Mouse (Mus musculus): ENCODE measurements around the gene Btg1. TPM values are rescaled to one million over a fixed set of nuclear protein-coding genes. Genes with fewer than 3 reads are reported as not detected.

The Btg1 gene
- 10 to 100 TPM; 34.8 to 41.6 TPM for total RNA-seq (2021)

- peak; percentile 99 to 100 for DNase-seq (ENCODE audit: low spot score in 2 of 2)
- intact Hi-C loops (cut with DNase I) = loop anchor here (2.0 to 10.0 kb wide), 4 partner anchors 111 to 696 kb away; no protein-coding TSS in a partner anchor
Measured at GRCm38 (mm10) chr10:96616709-96617116, at the start of gene Btg1. Gene Btg1 (plus strand): TSS chr10:96617006.

GRCm38 (mm10) chr10:96569469-96569868 is 47.3 kb upstream of the Btg1 start:
- intact Hi-C loops (cut with DNase I) = no loop called here
- DNase-seq (ENCODE audit: low spot score in 2 of 2) = no peak

- no peak for DNase-seq (ENCODE audit: low spot score in 2 of 2)
- intact Hi-C loops (cut with DNase I) = no loop called here
Measured at GRCm38 (mm10) chr10:96571176-96571575, 45.6 kb upstream of the Btg1 start.

DNA sequence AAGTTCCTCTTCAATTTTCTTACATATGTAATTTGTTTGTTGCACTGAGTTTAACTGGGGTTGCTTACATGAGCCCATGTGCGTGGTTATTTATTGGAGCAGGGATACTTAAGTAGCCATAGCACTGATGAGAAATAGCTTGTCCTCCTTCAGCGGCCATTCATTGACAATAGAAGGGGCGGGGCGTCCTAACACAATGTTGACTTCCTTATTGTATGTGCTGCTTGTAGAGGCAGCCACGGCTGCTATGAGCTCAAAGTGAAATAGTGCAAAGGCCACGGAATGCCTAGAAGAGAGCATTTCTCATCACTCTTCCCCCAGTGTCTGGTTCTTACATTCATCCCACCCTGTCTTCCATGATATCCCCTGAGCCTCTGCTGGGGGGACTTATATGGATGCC is 42.0 kb upstream of the Btg1 start:
- intact Hi-C loops (cut with DNase I) = no loop called here

GRCm38 (mm10) chr10:96575338-96575737 is 41.5 kb upstream of the Btg1 start:
- no peak for DNase-seq (ENCODE audit: low spot score in 2 of 2)
- intact Hi-C loops (cut with DNase I) = no loop called here

More for the DNA sequence above, 42.0 kb upstream of the Btg1 start:
- DNase-seq (ENCODE audit: low spot score in 2 of 2) = no peak

DNA sequence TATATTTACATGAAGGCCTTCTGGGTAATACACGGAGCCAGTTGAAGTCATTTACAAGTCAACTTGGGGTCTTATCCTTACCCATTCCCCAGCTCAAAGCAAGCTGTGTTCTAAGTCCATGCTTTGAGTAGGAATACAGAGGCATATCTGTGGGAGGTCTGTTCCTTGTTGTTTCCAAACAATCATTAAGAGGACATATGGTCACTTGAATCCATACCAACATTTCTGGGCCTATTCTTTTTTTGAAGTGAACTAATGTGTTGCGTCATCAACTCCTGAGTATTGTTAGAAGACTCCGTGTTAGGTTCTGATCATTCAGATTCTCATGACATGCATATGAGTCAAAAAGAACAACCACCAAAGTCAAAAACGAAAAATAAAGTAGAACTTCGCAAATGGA is 37.9 kb upstream of the Btg1 start:
- no peak for DNase-seq (ENCODE audit: low spot score in 2 of 2)
- intact Hi-C loops (cut with DNase I) = no loop called here

GRCm38 (mm10) chr10:96579436-96579835 is 37.4 kb upstream of the Btg1 start:
- intact Hi-C loops (cut with DNase I) = no loop called here
- no peak for DNase-seq (ENCODE audit: low spot score in 2 of 2)

DNA sequence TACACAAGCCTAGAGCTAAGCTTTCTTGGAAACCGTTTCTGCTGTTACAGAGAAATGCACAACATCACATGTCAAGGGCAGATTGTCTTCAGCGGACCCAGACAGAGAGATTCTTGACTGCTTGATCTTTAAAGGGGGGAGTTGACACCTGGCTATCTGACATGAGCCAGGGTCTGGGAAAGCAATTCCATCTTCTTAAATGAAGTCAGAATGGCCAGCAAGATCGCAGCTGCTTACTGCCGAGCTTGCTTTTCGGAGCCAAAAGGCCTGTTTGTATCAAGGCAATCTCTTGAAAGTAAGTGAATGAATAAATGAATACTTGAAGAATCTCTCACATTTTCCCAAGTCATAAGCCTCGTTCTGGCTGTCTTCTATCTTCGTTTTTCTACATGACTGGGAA is 36.6 kb upstream of the Btg1 start:
- intact Hi-C loops (cut with DNase I) = no loop called here

DNA sequence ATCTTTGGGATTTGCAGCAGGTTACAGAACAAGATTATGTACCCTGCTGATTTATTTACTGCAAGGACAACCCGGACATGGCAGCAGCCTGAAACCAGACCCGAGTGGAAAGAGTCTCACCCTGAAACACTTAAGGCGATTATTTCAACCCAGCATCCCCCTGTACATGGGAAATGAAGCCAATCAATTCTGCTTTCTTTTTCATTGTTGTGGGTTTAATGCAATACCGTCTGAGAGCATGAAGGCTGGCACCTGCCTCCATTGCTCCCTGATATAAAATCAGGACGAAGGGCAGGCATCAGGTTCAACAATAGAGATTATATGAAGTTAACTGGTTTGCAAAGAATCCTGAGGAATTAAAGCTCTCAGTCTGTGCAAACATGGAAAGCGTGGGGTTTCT is 35.6 kb upstream of the Btg1 start:
- intact Hi-C loops (cut with DNase I) = no loop called here
- DNase-seq (ENCODE audit: low spot score in 2 of 2) = no peak

More for the DNA sequence above, 36.6 kb upstream of the Btg1 start:
- DNase-seq (ENCODE audit: low spot score in 2 of 2) = no peak

DNA sequence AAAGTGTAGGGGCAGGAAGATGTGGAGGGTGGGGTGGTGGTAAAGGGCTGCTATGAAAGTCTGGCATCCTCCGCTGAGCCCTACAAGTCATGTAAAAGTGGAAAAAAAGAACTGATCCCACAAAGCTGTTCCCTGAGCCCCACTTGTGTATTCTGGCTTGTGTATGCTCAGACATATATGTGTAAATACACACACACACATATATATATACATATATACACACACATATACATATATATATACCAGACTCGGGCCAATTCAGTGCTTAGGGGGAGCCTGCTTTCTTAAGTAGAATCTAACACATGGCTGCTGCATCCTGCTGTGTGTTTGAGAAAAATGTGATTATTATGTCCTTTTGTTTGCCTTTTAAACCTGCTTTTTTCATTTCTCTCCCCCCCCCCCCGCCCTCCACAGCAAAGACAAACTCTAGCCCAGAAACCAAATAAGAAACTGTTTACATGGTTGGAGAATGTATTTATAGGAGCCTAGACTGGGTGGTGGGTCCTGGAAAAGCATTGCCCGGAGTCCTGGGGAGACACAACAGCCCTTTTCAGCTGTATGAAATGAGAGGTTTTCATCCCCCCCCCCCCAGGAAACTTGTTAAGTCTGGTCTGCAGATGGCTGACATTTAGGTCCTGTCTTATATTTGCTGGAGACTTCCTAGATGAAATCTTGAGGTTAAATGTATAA is 30.5 kb upstream of the Btg1 start:
- DNase-seq (ENCODE audit: low spot score in 2 of 2) = no peak
- intact Hi-C loops (cut with DNase I) = no loop called here

GRCm38 (mm10) chr10:96586881-96587217 is 30.0 kb upstream of the Btg1 start:
- intact Hi-C loops (cut with DNase I) = no loop called here

DNA sequence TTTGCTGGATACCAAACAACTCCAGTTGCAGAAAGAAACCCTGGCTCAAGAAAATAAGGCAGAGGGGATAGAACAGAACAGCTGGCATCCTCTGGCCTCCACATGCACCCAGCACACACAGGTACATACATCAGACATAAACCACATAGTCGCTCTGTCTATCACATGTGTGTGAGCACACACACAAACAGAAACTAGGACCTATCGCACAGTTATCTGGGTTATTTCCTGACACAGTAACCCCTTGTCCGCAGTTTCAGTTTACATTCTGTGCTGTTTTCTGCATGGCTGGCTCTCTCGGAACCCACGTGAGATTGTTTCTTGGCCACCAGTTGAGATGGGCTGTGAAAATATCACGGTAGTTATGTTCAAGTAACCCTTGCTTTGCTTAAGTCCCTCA is 28.6 kb upstream of the Btg1 start:
- DNase-seq (ENCODE audit: low spot score in 2 of 2) = no peak
- intact Hi-C loops (cut with DNase I) = no loop called here

More at GRCm38 (mm10) chr10:96586881-96587217, 30.0 kb upstream of the Btg1 start:
- DNase-seq (ENCODE audit: low spot score in 2 of 2) = no peak

DNA sequence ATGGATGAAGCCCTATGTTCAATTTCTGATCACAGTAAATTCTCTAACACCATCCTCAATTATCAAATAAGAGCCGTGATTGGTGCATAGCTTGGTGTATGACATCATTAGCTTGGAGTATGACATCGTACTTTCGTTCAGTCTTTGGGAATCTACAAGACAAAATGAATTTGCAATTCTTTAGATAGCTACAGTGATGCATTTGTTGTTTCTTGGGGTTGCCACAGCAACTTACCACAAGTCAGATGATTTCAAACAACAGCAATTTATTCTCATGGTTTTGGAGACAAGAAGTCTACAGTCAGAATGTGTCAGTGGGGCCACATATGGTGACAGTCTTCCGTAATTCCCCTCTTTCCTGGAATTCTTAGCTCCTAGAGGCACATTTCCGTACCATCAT is 27.0 kb upstream of the Btg1 start:
- intact Hi-C loops (cut with DNase I) = no loop called here
- no peak for DNase-seq (ENCODE audit: low spot score in 2 of 2)

DNA sequence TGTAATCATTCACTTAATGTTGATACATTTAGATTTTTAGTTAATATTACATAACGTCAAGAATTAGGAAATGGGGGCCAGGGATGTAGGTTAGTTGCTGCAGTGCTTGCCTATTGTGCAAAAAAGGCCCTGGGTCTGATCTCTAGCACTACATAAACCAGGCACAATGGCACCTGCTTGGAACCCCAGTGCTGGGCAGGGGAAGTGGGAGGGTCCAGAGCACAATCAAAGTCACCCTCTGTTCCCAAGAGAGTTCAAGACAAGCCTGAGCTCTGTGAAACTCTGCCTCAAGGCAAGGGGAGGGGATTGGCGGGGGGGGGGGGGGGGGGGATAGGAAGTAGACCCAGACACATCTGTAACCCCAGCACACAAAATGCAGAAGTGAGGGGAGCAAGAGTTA is 24.7 kb upstream of the Btg1 start:
- intact Hi-C loops (cut with DNase I) = no loop called here
- DNase-seq (ENCODE audit: low spot score in 2 of 2) = no peak

- intact Hi-C loops (cut with DNase I) = no loop called here
- DNase-seq (ENCODE audit: low spot score in 2 of 2) = no peak
Measured at GRCm38 (mm10) chr10:96595435-96596132, 21.2 kb upstream of the Btg1 start.

DNA sequence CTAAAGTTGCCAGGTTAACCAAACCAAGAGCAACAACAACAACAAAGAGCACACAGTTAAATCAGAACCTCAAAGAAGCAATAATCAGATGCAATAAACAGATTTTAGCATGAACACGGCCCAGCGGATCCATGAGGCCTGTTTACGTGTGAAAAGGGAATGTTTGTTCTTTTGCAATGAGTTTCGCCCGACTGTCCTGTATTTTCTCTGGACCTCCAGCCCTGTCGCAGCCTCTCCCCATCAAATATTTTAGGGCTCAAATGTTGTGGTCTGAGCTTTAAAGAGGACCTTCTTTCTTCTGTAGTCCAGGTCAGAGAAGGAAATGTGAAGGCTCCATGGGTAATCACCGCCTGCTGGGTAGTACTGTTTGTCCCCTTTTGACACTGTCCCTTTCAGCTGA is 20.4 kb upstream of the Btg1 start:
- intact Hi-C loops (cut with DNase I) = no loop called here
- DNase-seq (ENCODE audit: low spot score in 2 of 2) = no peak

DNA sequence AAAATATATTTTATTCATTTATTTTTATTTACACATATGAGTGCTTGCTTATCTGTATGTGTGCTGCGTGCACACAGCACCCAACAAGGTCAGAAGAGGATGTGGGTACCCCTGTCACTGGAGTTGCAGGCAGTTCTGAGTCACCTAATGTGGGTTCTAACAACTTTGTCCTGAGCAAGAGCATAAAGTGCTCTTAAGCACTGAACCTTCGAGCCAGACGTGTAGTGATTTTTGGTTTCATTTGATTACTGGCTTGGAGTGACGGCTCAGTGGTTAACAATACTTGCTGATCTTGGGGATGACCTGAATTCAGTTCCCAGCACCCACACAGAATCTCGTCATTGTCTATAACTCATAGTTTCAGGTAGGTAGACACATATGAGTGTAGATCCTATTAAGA is 17.2 kb upstream of the Btg1 start:
- intact Hi-C loops (cut with DNase I) = no loop called here
- DNase-seq (ENCODE audit: low spot score in 2 of 2) = no peak

GRCm38 (mm10) chr10:96601670-96602069 is 15.1 kb upstream of the Btg1 start:
- intact Hi-C loops (cut with DNase I) = no loop called here
- DNase-seq (ENCODE audit: low spot score in 2 of 2) = no peak

- intact Hi-C loops (cut with DNase I) = no loop called here
- no peak for DNase-seq (ENCODE audit: low spot score in 2 of 2)
Measured at GRCm38 (mm10) chr10:96602339-96602738, 14.5 kb upstream of the Btg1 start.

DNA sequence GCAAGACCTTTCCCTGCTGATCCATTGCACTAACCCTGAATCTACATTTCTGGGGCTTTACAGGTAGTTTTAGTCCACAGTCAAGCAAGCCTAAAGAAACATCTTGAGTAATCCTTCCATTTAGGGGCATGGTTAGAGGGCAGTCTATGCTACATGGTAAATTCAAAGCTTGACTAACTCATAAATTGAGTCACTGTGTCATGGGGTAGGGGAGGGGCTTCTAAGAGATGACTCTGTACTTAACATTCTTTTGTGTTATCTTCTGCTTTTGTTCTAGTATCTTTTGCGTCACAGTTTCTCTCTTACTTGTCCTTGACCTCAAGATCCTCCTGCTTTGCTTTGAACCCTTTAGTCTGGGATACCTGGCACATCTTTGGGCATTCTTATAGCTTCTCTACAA is 11.6 kb upstream of the Btg1 start:
- intact Hi-C loops (cut with DNase I) = no loop called here
- no peak for DNase-seq (ENCODE audit: low spot score in 2 of 2)

GRCm38 (mm10) chr10:96605856-96606255 is 10.9 kb upstream of the Btg1 start:
- no peak for DNase-seq (ENCODE audit: low spot score in 2 of 2)
- intact Hi-C loops (cut with DNase I) = no loop called here
